Mouse (Mus musculus) lung, adult 2 months (tissue): Measurements from ENCODE around the gene Gm11627.

Source experiments
- CTCF ChIP-seq: fragments of 200-500 bp; IDR thresholded peaks from 2 replicates; pipeline ENCODE4 v1.5.1; 2011; ENCODE audit warnings: mild to moderate bottlenecking, low read length, control low read depth; ENCODE audit not compliant: insufficient read depth
- POLR2A ChIP-seq: fragments of 200-500 bp; IDR thresholded peaks from 2 replicates; pipeline ENCODE4 v1.6.1; 2011; ENCODE audit warnings: low read depth, mild to moderate bottlenecking, control low read depth, low read length, borderline replicate concordance; ENCODE audit errors: extremely low read depth

- TF ChIP-seq CTCF (no peak), POLR2A (no peak)
Observed at GRCm38 (mm10) chr11:102603496-102603850, 24.2 kb upstream of the Gm11627 start.
